Mouse (Mus musculus) hindbrain, embryonic 11.5 days (tissue): Measurements from ENCODE around the gene Use1. TPM values are rescaled to one million over a fixed set of nuclear protein-coding genes. Genes with fewer than 3 reads are reported as not detected.

Experiments used
- ATAC-seq: fragments of 200-750 bp; cut with Nextera tagmentation; 2 replicates; pipeline ENCODE4 v1.8.0; 2017; ENCODE audit warnings: mild to moderate bottlenecking, moderate TSS enrichment, moderate library complexity; ENCODE audit not compliant: low FRiP score
- DNase-seq: peaks from one replicate; pipeline ENCODE4 v3.0.0-alpha.2; 2015; ENCODE audit warnings: low spot score
- H3K27ac ChIP-seq: fragments of 300-500 bp; sonication (generic); 2 replicates; pipeline ENCODE4 v1.5.1; 2014; ENCODE audit warnings: mild to moderate bottlenecking, low read depth, low read length
- H3K27me3 ChIP-seq: fragments of 300-500 bp; sonication (generic); 2 replicates; pipeline ENCODE4 v1.6.1; 2014; ENCODE audit warnings: mild to moderate bottlenecking, low read length, moderate library complexity, mixed read lengths; ENCODE audit not compliant: control insufficient read depth, insufficient read depth
- H3K36me3 ChIP-seq: fragments of 300-500 bp; sonication (generic); 2 replicates; pipeline ENCODE4 v1.6.1; 2014; ENCODE audit warnings: mild to moderate bottlenecking, low read length, moderate library complexity, mixed read lengths; ENCODE audit not compliant: control insufficient read depth, insufficient read depth
- H3K4me1 ChIP-seq: fragments of 300-500 bp; sonication (generic); replicated peaks from 2 replicates; pipeline ENCODE4 v1.6.1; 2014; ENCODE audit warnings: low read length, mixed read lengths; ENCODE audit not compliant: control insufficient read depth, insufficient read depth
- H3K4me2 ChIP-seq: fragments of 300-500 bp; sonication (generic); replicated peaks from 2 replicates; pipeline ENCODE4 v1.6.1; 2014; ENCODE audit warnings: mild to moderate bottlenecking, low read depth, low read length
- H3K4me3 ChIP-seq: fragments of 300-500 bp; sonication (generic); 2 replicates; pipeline ENCODE4 v1.5.1; 2014; ENCODE audit warnings: low read depth, low read length
- H3K9ac ChIP-seq: fragments of 300-500 bp; sonication (generic); 2 replicates; pipeline ENCODE4 v1.6.1; 2014; ENCODE audit warnings: low read depth, low read length
- H3K9me3 ChIP-seq: fragments of 300-500 bp; sonication (generic); 2 replicates; pipeline ENCODE4 v1.6.1; 2016; ENCODE audit warnings: low read length; ENCODE audit not compliant: control insufficient read depth
- WGBS: fragments of 180-500 bp; shearing (Covaris S2); extraction: QIAGEN DNeasy Blood & Tissue Kit; methylation state at CpG from one replicate; pipeline ENCODE4 v1.1.7; 2014; 5-methylcytosine and 5-hydroxymethylcytosine counted together
- polyA plus RNA-seq: library from polyadenylated mRNA; unstranded; fragments of >200 nt; fragmentation: Nextera tagmentation; extraction: Ambion mirVana; gene quantifications from 2 replicates; pipeline ENCODE4 v1.2.1, GENCODE M21; 2014

Use1 gene
- polyA plus RNA-seq, 1 experiment from 2014 or later, result 77.8 TPM

- WGBS, result 43% methylated on average over 11 of the region's 11 CpGs
- H3K36me3 ChIP-seq, result 0 out of 2 replicates have a peak, but pooled peaks cover 3% of the 10 kb centered on the region
- no peaks in the 10 kb centered on the region for H3K9me3 ChIP-seq
- ATAC-seq (no peak), DNase-seq (no peak)
- no peak overlapping the region for H3K4me2 ChIP-seq
- no peaks in the 10 kb centered on the region for H3K27me3 ChIP-seq
- H3K4me3 ChIP-seq, result no peak overlapping the region
- no peak overlapping the region for H3K27ac ChIP-seq
- 0 out of 2 replicates have a peak, but pooled peaks cover 2% of the 10 kb centered on the region for H3K4me1 ChIP-seq
- H3K9ac ChIP-seq, result no peak overlapping the region
Observed at GRCm38 (mm10) chr8:71411535-71412273, 45.1 kb downstream of the Use1 start.

Other genes starting within 250 kb of the Use1 start
- 16.1 and 17.4 TPM in 2 replicates for gene Myo9b, start 94.1 kb upstream of the Use1 start, polyA plus RNA-seq
- 56.5 and 61.7 TPM in 2 replicates for gene Haus8, start 93.9 kb upstream of the Use1 start, polyA plus RNA-seq
- gene Ocel1, start 4.5 kb downstream of the Use1 start, polyA plus RNA-seq, result 3.0 and 3.7 TPM in 2 replicates
- gene Nr2f6, start 15.1 kb downstream of the Use1 start, polyA plus RNA-seq, result 69.5 and 78.3 TPM in 2 replicates
- 2.9 and 3.6 TPM in 2 replicates for gene Ushbp1, start 29.0 kb downstream of the Use1 start, polyA plus RNA-seq
- 102 and 106 TPM in 2 replicates for gene Babam1, start 30.0 kb downstream of the Use1 start, polyA plus RNA-seq
- 14.4 and 20.8 TPM in 2 replicates for gene Ankle1, start 39.2 kb downstream of the Use1 start, polyA plus RNA-seq
- gene Abhd8, start 96.8 kb downstream of the Use1 start, polyA plus RNA-seq, result 38.5 and 40.0 TPM in 2 replicates
- 231 and 239 TPM in 2 replicates for gene Mrpl34, start 98.1 kb downstream of the Use1 start, polyA plus RNA-seq
- gene Dda1, start 102.4 kb downstream of the Use1 start, polyA plus RNA-seq, result 143 and 155 TPM in 2 replicates
- 5.1 and 5.8 TPM in 2 replicates for gene Ano8, start 119.1 kb downstream of the Use1 start, polyA plus RNA-seq
- gene Gtpbp3, start 121.3 kb downstream of the Use1 start, polyA plus RNA-seq, result 3.7 and 3.8 TPM in 2 replicates
- gene Plvap, start 144.9 kb downstream of the Use1 start, polyA plus RNA-seq, result 35.3 and 37.2 TPM in 2 replicates
- gene Ccdc194, start 158.9 kb downstream of the Use1 start, polyA plus RNA-seq, result 0.51 and 0.71 TPM in 2 replicates
- gene Bst2, start 170.6 kb downstream of the Use1 start, polyA plus RNA-seq, result 2.2 and 5.7 TPM in 2 replicates
- gene Mvb12a, start 176.1 kb downstream of the Use1 start, polyA plus RNA-seq, result 54.3 and 61.1 TPM in 2 replicates
- gene Tmem221, start 192.0 kb downstream of the Use1 start, polyA plus RNA-seq, result 0.28 and 0.47 TPM in 2 replicates
- not detected in 2 replicates for gene Nxnl1, start 199.8 kb downstream of the Use1 start, polyA plus RNA-seq
- gene Slc27a1, start 202.0 kb downstream of the Use1 start, polyA plus RNA-seq, result 13.7 and 18.2 TPM in 2 replicates
- 228 TPM in 2 replicates for gene Pgls, start 225.3 kb downstream of the Use1 start, polyA plus RNA-seq
- 3.3 and 3.6 TPM in 2 replicates for gene Fam129c, start 230.8 kb downstream of the Use1 start, polyA plus RNA-seq
- 41.3 and 42.5 TPM in 2 replicates for gene Colgalt1, start 244.2 kb downstream of the Use1 start, polyA plus RNA-seq